In the genomic region with DNA sequence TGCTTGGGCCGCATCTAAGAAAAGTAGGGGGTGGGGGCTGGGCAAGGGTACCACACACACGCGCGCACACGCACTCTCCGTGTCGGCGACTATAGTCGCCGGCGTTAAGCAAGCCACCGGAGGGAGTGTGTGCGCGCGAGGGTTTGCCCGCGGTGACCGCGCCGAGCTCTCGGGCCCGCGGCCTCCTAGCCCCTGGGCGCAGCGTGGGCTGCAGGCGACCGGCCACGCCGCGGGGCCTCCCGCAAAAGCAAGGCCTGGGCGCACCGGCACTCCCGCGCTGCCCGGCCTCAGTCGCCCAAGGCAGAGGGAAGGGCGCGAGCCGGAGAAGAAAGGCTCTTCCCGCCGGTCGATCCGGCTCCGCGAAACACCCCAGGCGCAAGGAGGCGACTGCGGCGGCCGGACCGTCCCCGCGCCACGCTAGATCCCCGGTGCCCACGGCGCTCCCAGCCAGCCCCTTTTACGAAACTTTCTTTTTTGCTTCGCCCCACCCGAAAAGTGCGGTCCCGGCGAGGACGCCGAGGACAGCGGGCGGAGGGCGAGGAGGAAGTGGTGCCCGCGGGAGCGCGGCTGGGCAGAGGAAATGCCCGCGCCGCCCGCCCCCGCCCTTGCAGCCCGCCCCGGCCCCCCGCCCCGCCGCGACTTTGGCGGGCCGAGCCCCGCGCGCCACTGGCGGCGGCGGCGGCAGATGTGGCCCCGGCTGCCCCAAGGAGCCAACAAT, we compare ENCODE assay signal across 8 mouse cellular contexts. TPM values are rescaled to one million over a fixed set of nuclear protein-coding genes. Genes with fewer than 3 reads are reported as not detected.
A peak's percentile ranks its signal among the peaks of the same experiment; 100 is the strongest.
DNase-seq lines count a peak whose midpoint lies in the region; ATAC-seq and TF ChIP-seq lines count a peak whose summit lies in the region.

No protein-coding gene starts in this region.

- under 1% methylated on average over 92 of the region's 94 CpGs for WGBS in intestine, embryonic 14.5 days
- under 1% methylated on average over 90 of the region's 94 CpGs for whole genome bisulfite sequencing in lung, adult 2 months

- H3K4me3 ChIP-seq in testis, adult 2 months (ENCODE audit: control insufficient read depth, low read depth, low read length): peak overlapping the region; percentile 90
- peak overlapping the region; percentile 91 for H3K4me3 ChIP-seq in intestine, embryonic 14.5 days (ENCODE audit: low read depth, low read length)
- peak overlapping the region; percentile 93 for H3K4me3 ChIP-seq in lung, adult 2 months (replicated peaks; ENCODE audit: extremely low read depth, low read depth, low read length)

- no peak for ATAC-seq in intestine, embryonic 14.5 days (replicated peaks; ENCODE audit: low FRiP score, low TSS enrichment, low read depth)
- ATAC-seq in inflammation-experienced regulatory T-cells, adult 6 months: no peak

- H3K4me2 ChIP-seq in intestine, embryonic 14.5 days (ENCODE audit: low read length): peak overlapping the region; percentile 88

- peak overlapping the region; percentile 98 for H3K9ac ChIP-seq in intestine, embryonic 14.5 days (ENCODE audit: low read length)

- 0 out of 2 replicates have a peak, but pooled peaks cover 2% of the 10 kb centered on the region for H3K27me3 ChIP-seq in testis, adult 2 months (ENCODE audit: control insufficient read depth, insufficient read depth, low read length)
- no peaks in the 10 kb centered on the region for H3K27me3 ChIP-seq in intestine, embryonic 14.5 days (replicated peaks; ENCODE audit: control insufficient read depth, insufficient read depth, low read length)

- TF ChIP-seq CTCF in testis, adult 2 months (IDR thresholded peaks at IDR 0.05; ENCODE audit: control insufficient read depth, insufficient read depth, insufficient replicate concordance, low read depth, low read length): no peak
- no peak for TF ChIP-seq CTCF in lung, adult 2 months (IDR thresholded peaks at IDR 0.05; ENCODE audit: insufficient read depth, low read length)

- DNase-seq in testis, postnatal 14 days (ENCODE audit: low spot score): no peak
- peak; percentile 54 for DNase-seq in cerebellum, adult 9-11 months
- DNase-seq in gastrocnemius, postnatal 14 days: peak; percentile 35
- DNase-seq in intestine, embryonic 14.5 days (ENCODE audit: low spot score): peak; percentile 78
- DNase-seq in lung, adult 2 months: peak; percentile 67
- DNase-seq in retina, postnatal 1 day: peak; percentile 71

- H3K36me3 ChIP-seq in testis, adult 2 months (ENCODE audit: control insufficient read depth, insufficient read depth, low read length): no peaks in the 10 kb centered on the region
- no peaks in the 10 kb centered on the region for H3K36me3 ChIP-seq in intestine, embryonic 14.5 days (ENCODE audit: control insufficient read depth, insufficient read depth, low read length)

- no peaks in the 10 kb centered on the region for H3K9me3 ChIP-seq in intestine, embryonic 14.5 days (ENCODE audit: control insufficient read depth, low read length)

- peak overlapping the region; percentile 42; the same call in 1 of the 2 replicates for H3K27ac ChIP-seq in testis, adult 2 months (ENCODE audit: control insufficient read depth, insufficient read depth, low read depth, low read length)
- H3K27ac ChIP-seq in intestine, embryonic 14.5 days (ENCODE audit: low read depth): peak overlapping the region; percentile 100

- no peak for TF ChIP-seq POLR2A in testis, adult 2 months (IDR thresholded peaks at IDR 0.05; ENCODE audit: control insufficient read depth, low read depth, low read length)
- TF ChIP-seq POLR2A in lung, adult 2 months (IDR thresholded peaks at IDR 0.05; ENCODE audit: borderline replicate concordance, extremely low read depth, low read depth, low read length): peak; percentile 35; the same call in 1 of the 2 replicates

- peaks cover 21% of the 10 kb centered on the region for H3K4me1 ChIP-seq in testis, adult 2 months (ENCODE audit: control insufficient read depth, insufficient read depth, low read length)
- peaks cover 43% of the 10 kb centered on the region for H3K4me1 ChIP-seq in intestine, embryonic 14.5 days (replicated peaks; ENCODE audit: control insufficient read depth, insufficient read depth, low read length)
- H3K4me1 ChIP-seq in lung, adult 2 months (ENCODE audit: control insufficient read depth, insufficient read depth, low read length): peaks cover 13% of the 10 kb centered on the region

- intact Hi-C loops in gastrocnemius, postnatal 14 days (cut with DNase I; ENCODE audit: low total_unique reads): loop anchor here (5.0 kb wide), 1 partner anchor 65 kb away; no protein-coding TSS in a partner anchor

RNA-seq across cellular contexts. Expression of a gene that starts 1.3 kb away (rescaled TPM):
- polyA plus RNA-seq in testis, adult 2 months (2012; rRNA removed): 3.0 and 4.9 TPM in 2 replicates
- total RNA-seq in gastrocnemius, postnatal 14 days (2021): 1 to 10 TPM; 1.2 to 1.8 TPM
- polyA plus RNA-seq in intestine, embryonic 14.5 days (2014; fragmentation: Nextera tagmentation; extraction: Ambion mirVana): 105 and 119 TPM in 2 replicates
- polyA plus RNA-seq in lung, adult 2 months (2012; rRNA removed): 74.1 and 114 TPM in 2 replicates
- polyA plus RNA-seq in inflammation-experienced regulatory T-cells, adult 6 months (2017; shearing (Covaris generic)): under 1 TPM in 1 of 3 experiments, not detected in 2; 0.27 TPM

RNA-seq across cellular contexts. Expression of a gene that starts 2.3 kb away (rescaled TPM):
- 54.9 and 59.0 TPM in 2 replicates for polyA plus RNA-seq in testis, adult 2 months (2012; rRNA removed)
- total RNA-seq in gastrocnemius, postnatal 14 days (2021): 10 to 100 TPM; 22.4 to 29.3 TPM
- 112 and 117 TPM in 2 replicates for polyA plus RNA-seq in intestine, embryonic 14.5 days (2014; fragmentation: Nextera tagmentation; extraction: Ambion mirVana)
- polyA plus RNA-seq in lung, adult 2 months (2012; rRNA removed): 65.2 and 65.8 TPM in 2 replicates
- polyA plus RNA-seq in inflammation-experienced regulatory T-cells, adult 6 months (2017; shearing (Covaris generic)): 1 to 10 TPM; 3.1 to 9.1 (median 4.6) TPM

Comparison
In these comparisons a context has a peak if more than half of its experiments do, and no peak if none do; other contexts are left out.
1. RNA of a gene that starts 1.3 kb away (polyA plus RNA-seq): 74.1 to 114 TPM in lung, adult 2 months and 105 to 119 TPM in intestine, embryonic 14.5 days; 3.0 to 4.9 TPM in testis, adult 2 months and 0.27 TPM in inflammation-experienced regulatory T-cells, adult 6 months; every median in the first group is over 10 times any median in the second.
2. Peak in every context shown above with its lines, with median percentiles within 50 percentile points of each other: H3K4me3 ChIP-seq.